Mouse (Mus musculus) G1E (cell line): ENCODE measurements around the gene Pcdh19.

Experiments used
- CTCF ChIP-seq: IDR thresholded peaks from 2 replicates; pipeline ENCODE4 v1.5.1; 2012; ENCODE audit warnings: low read depth, low read length, inconsistent platforms, mixed read lengths
- POLR2AphosphoS5 ChIP-seq: IDR thresholded peaks from 2 replicates; pipeline ENCODE4 v1.6.1; 2012; ENCODE audit warnings: low read depth, low read length, inconsistent platforms; ENCODE audit not compliant: insufficient replicate concordance
- TAL1 ChIP-seq: conservative IDR thresholded peaks from 2 replicates; pipeline ENCODE4 v1.6.1; 2012; ENCODE audit warnings: low read depth, low read length, inconsistent platforms, mixed read lengths

DNA sequence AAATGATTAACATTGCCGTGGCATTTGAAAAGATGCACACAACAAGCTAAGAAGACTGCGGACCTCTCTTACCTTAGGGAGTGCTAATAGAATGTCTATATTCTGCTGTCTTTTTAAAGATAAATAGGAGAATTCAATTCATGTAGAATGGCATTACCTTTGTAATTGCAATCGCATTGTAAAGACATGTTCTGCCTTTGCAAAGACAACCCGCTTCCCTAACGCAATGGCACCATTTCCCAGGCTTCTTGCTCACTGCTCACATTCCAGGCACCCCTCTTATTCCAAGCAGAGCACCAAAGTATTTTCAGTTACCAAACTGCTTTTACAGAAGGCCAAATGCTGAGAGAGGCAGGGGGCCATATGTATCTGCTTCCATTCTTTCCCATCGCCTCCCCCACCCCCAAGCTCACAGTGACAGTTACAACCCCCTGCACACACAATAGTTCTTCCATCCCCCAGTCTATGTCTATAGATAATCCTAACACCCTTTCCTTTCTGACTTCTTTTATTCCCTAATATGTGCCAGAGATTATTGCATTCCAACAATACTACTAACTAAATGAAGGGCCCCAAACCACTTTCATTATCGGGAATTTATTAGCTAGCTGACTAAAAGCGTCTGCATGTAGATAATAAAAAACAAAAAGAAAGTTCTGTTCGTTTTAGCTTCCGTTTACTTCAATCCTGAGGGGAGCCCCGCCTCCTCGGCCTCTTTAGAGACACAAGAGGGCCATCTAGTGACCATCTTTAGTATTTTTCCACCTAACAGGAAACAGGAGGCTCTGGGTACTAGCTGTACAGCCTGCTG is 3.0 kb upstream of the Pcdh19 start:
- TF ChIP-seq TAL1 (no peak), CTCF (no peak), POLR2AphosphoS5 (no peak)
